Mouse (Mus musculus) lung, embryonic 14.5 days (tissue): ENCODE measurements at regions not wholly inside any gene's neighbourhood (a gene's known extent, or its start where the extent isn't known, plus 50 kb on each side); places are given as distances from the start of the nearest gene placed in this dataset.
A peak's percentile ranks its signal among the peaks of the same experiment; 100 is the strongest.

Experiments used
- ATAC-seq: fragments of 200-750 bp; cut with Nextera tagmentation; 2 replicates; pipeline ENCODE4 v1.8.0; 2017; ENCODE audit warnings: mild to moderate bottlenecking, moderate TSS enrichment, moderate library complexity; ENCODE audit not compliant: insufficient read depth
- DNase-seq: peaks from one replicate; pipeline ENCODE4 v3.0.0-alpha.2; 2015
- H3K27ac ChIP-seq: fragments of 300-500 bp; sonication (generic); 2 replicates; pipeline ENCODE4 v1.5.1; 2014; ENCODE audit warnings: low read depth, mild to moderate bottlenecking, moderate library complexity
- H3K27me3 ChIP-seq: fragments of 300-500 bp; sonication (generic); 2 replicates; pipeline ENCODE4 v1.6.1; 2014; ENCODE audit warnings: low read length, control low read depth; ENCODE audit not compliant: insufficient read depth
- H3K36me3 ChIP-seq: fragments of 300-500 bp; sonication (generic); 2 replicates; pipeline ENCODE4 v1.6.1; 2014; ENCODE audit warnings: control low read depth; ENCODE audit not compliant: insufficient read depth
- H3K4me1 ChIP-seq: fragments of 300-500 bp; sonication (generic); 2 replicates; pipeline ENCODE4 v1.6.1; 2014; ENCODE audit warnings: antibody characterized with exemption, control low read depth; ENCODE audit not compliant: insufficient read depth
- H3K4me2 ChIP-seq: fragments of 300-500 bp; sonication (generic); 2 replicates; pipeline ENCODE4 v1.6.1; 2014; ENCODE audit warnings: mild to moderate bottlenecking
- H3K4me3 ChIP-seq: fragments of 300-500 bp; sonication (generic); 2 replicates; pipeline ENCODE4 v1.5.1; 2014; ENCODE audit warnings: low read depth, low read length
- H3K9ac ChIP-seq: fragments of 300-500 bp; sonication (generic); 2 replicates; pipeline ENCODE4 v1.6.1; 2014
- H3K9me3 ChIP-seq: fragments of 300-500 bp; sonication (generic); 2 replicates; pipeline ENCODE4 v1.6.1; 2016; ENCODE audit warnings: low read depth, low read length, control low read depth
- CTCF ChIP-seq: IDR thresholded peaks from 2 replicates; pipeline ENCODE4 v1.5.1; 2016; ENCODE audit warnings: antibody characterized with exemption, low read depth
- WGBS: fragments of 180-500 bp; shearing (Covaris S2); extraction: QIAGEN DNeasy Blood & Tissue Kit; methylation state at CpG from one replicate; pipeline ENCODE4 v1.1.7; 2014; 5-methylcytosine and 5-hydroxymethylcytosine counted together

GRCm38 (mm10) chr17:48606767-48607166 is 152.1 kb downstream of the Unc5cl start:
- DNase-seq (no peak), ATAC-seq (no peak)
- Histone ChIP-seq H3K36me3 (no peaks in the 10 kb centered on the region), H3K4me3 (no peak overlapping the region), H3K9me3 (no peaks in the 10 kb centered on the region), H3K4me1 (no peaks in the 10 kb centered on the region), H3K4me2 (no peak overlapping the region), H3K27me3 (no peaks in the 10 kb centered on the region), H3K27ac (no peak overlapping the region), H3K9ac (no peak overlapping the region)
- WGBS, result 78% methylated on average over 4 of the region's 4 CpGs
- TF ChIP-seq CTCF, result no peak

GRCm38 (mm10) chr17:48608315-48608714 is 153.6 kb downstream of the Unc5cl start:
- Histone ChIP-seq H3K9ac (no peak overlapping the region), H3K27me3 (no peaks in the 10 kb centered on the region), H3K36me3 (no peaks in the 10 kb centered on the region), H3K27ac (no peak overlapping the region), H3K4me3 (no peak overlapping the region), H3K9me3 (no peaks in the 10 kb centered on the region), H3K4me1 (no peaks in the 10 kb centered on the region), H3K4me2 (no peak overlapping the region)
- ATAC-seq (no peak), DNase-seq (no peak)
- WGBS, result 57% methylated on average over 3 of the region's 3 CpGs
- no peak for TF ChIP-seq CTCF

GRCm38 (mm10) chr17:48610107-48610506 is 155.4 kb downstream of the Unc5cl start:
- WGBS, result 78% methylated on average over 10 of the region's 10 CpGs
- no peak overlapping the region for H3K4me3 ChIP-seq
- H3K9me3 ChIP-seq, result no peaks in the 10 kb centered on the region
- H3K4me2 ChIP-seq, result no peak overlapping the region
- H3K4me1 ChIP-seq, result no peaks in the 10 kb centered on the region
- no peak for TF ChIP-seq CTCF
- DNase-seq, result no peak
- H3K36me3 ChIP-seq, result no peaks in the 10 kb centered on the region
- H3K27ac ChIP-seq, result no peak overlapping the region
- no peaks in the 10 kb centered on the region for H3K27me3 ChIP-seq
- no peak overlapping the region for H3K9ac ChIP-seq
- no peak for ATAC-seq

GRCm38 (mm10) chr17:48610806-48611205 is 156.1 kb downstream of the Unc5cl start:
- H3K36me3 ChIP-seq, result no peaks in the 10 kb centered on the region
- H3K27me3 ChIP-seq, result no peaks in the 10 kb centered on the region
- no peak overlapping the region for H3K4me2 ChIP-seq
- TF ChIP-seq CTCF, result no peak
- H3K27ac ChIP-seq, result no peak overlapping the region
- no peak for ATAC-seq
- H3K4me3 ChIP-seq, result no peak overlapping the region
- no peak overlapping the region for H3K9ac ChIP-seq
- H3K9me3 ChIP-seq, result no peaks in the 10 kb centered on the region
- no peak for DNase-seq
- H3K4me1 ChIP-seq, result no peaks in the 10 kb centered on the region
- WGBS, result 60% methylated on average over 8 of the region's 8 CpGs

- Histone ChIP-seq H3K9me3 (no peaks in the 10 kb centered on the region), H3K4me1 (no peaks in the 10 kb centered on the region), H3K27me3 (no peaks in the 10 kb centered on the region), H3K4me3 (no peak overlapping the region), H3K9ac (no peak overlapping the region), H3K4me2 (no peak overlapping the region), H3K36me3 (no peaks in the 10 kb centered on the region), H3K27ac (no peak overlapping the region)
- ATAC-seq, result no peak
- TF ChIP-seq CTCF, result peak; percentile 36
- DNase-seq, result no peak
- 92% methylated on average over 5 of the region's 5 CpGs for WGBS
Observed at GRCm38 (mm10) chr17:48613491-48613890, 158.8 kb downstream of the Unc5cl start.

GRCm38 (mm10) chr17:48615248-48615647 is 160.5 kb downstream of the Unc5cl start:
- ATAC-seq, result no peak
- Histone ChIP-seq H3K27ac (no peak overlapping the region), H3K4me3 (no peak overlapping the region), H3K36me3 (no peaks in the 10 kb centered on the region), H3K4me2 (no peak overlapping the region), H3K4me1 (no peaks in the 10 kb centered on the region), H3K27me3 (no peaks in the 10 kb centered on the region), H3K9ac (no peak overlapping the region), H3K9me3 (no peaks in the 10 kb centered on the region)
- 37% methylated on average over 3 of the region's 3 CpGs for WGBS
- TF ChIP-seq CTCF, result no peak
- DNase-seq, result no peak

- no peak overlapping the region for H3K9ac ChIP-seq
- WGBS, result 24% methylated on average over 4 of the region's 4 CpGs
- no peaks in the 10 kb centered on the region for H3K4me1 ChIP-seq
- H3K27me3 ChIP-seq, result no peaks in the 10 kb centered on the region
- ATAC-seq, result no peak
- no peak overlapping the region for H3K4me3 ChIP-seq
- no peak overlapping the region for H3K4me2 ChIP-seq
- H3K27ac ChIP-seq, result no peak overlapping the region
- DNase-seq, result no peak
- H3K36me3 ChIP-seq, result no peaks in the 10 kb centered on the region
- H3K9me3 ChIP-seq, result no peaks in the 10 kb centered on the region
- no peak for TF ChIP-seq CTCF
Observed at GRCm38 (mm10) chr17:48616205-48616604, 161.5 kb downstream of the Unc5cl start.

GRCm38 (mm10) chr17:48620896-48621295 is 166.2 kb downstream of the Unc5cl start:
- Histone ChIP-seq H3K4me1 (no peaks in the 10 kb centered on the region), H3K27me3 (no peaks in the 10 kb centered on the region), H3K36me3 (no peaks in the 10 kb centered on the region), H3K27ac (no peak overlapping the region), H3K9ac (no peak overlapping the region), H3K4me2 (no peak overlapping the region), H3K4me3 (no peak overlapping the region), H3K9me3 (peaks cover 3% of the 10 kb centered on the region; the same call in 1 of the 2 replicates)
- 53% methylated on average over 2 of the region's 2 CpGs for WGBS
- no peak for ATAC-seq
- TF ChIP-seq CTCF, result no peak; the same call in 1 of the 2 replicates
- DNase-seq, result no peak
